ENCODE assay signal across 24 mouse cellular contexts in genomic region chr4:139593383-139593782, GRCm38 (mm10). TPM values are rescaled to one million over a fixed set of nuclear protein-coding genes. Genes with fewer than 3 reads are reported as not detected.
DNase-seq lines count a peak whose midpoint lies in the region; ATAC-seq lines count a peak whose summit lies in the region.
"Had no signal": no experiment of that assay in that cellular context is flagged by ENCODE, and none has a peak within 500 bp of the region (broad histone marks: within the 10 kb centered on the region; RNA-seq: fewer than 3 reads in every experiment).

No protein-coding gene starts in this region.

- no peaks in the 10 kb centered on the region for H3K9me3 ChIP-seq in heart, embryonic 13.5 days
- no peaks in the 10 kb centered on the region for H3K9me3 ChIP-seq in midbrain, embryonic 10.5 days (replicated peaks)
- H3K9me3 ChIP-seq in midbrain, embryonic 16.5 days (replicated peaks; ENCODE audit: control insufficient read depth, low read length, poor library complexity, severe bottlenecking), result no peaks in the 10 kb centered on the region
- H3K9me3 ChIP-seq in midbrain, embryonic 11.5 days (ENCODE audit: control insufficient read depth, low read length), result no peaks in the 10 kb centered on the region
- H3K9me3 ChIP-seq: forebrain, embryonic 13.5 days; hindbrain, embryonic 12.5 days; limb, embryonic 13.5 days; liver, embryonic 13.5 days; midbrain, embryonic 13.5 days had no signal

- H3K4me1 ChIP-seq in heart, embryonic 13.5 days, result peaks cover 51% of the 10 kb centered on the region
- peaks cover 72% of the 10 kb centered on the region for H3K4me1 ChIP-seq in midbrain, embryonic 10.5 days
- peaks cover 28% of the 10 kb centered on the region for H3K4me1 ChIP-seq in midbrain, embryonic 16.5 days (ENCODE audit: control insufficient read depth, insufficient read depth, low read length)
- peaks cover 40% of the 10 kb centered on the region for H3K4me1 ChIP-seq in midbrain, embryonic 11.5 days (ENCODE audit: control insufficient read depth, insufficient read depth, low read length)

- 56% methylated on average over 6 of the region's 6 CpGs for WGBS in heart, embryonic 13.5 days
- WGBS in midbrain, embryonic 10.5 days, result 73% methylated on average over 6 of the region's 6 CpGs
- 80% methylated on average over 6 of the region's 6 CpGs for WGBS in midbrain, embryonic 16.5 days
- WGBS in midbrain, embryonic 11.5 days, result 85% methylated on average over 6 of the region's 6 CpGs

- H3K4me3 ChIP-seq in heart, embryonic 13.5 days, result no peak overlapping the region
- H3K4me3 ChIP-seq in midbrain, embryonic 10.5 days, result no peak overlapping the region
- no peak overlapping the region for H3K4me3 ChIP-seq in midbrain, embryonic 16.5 days (ENCODE audit: low read depth, low read length)
- no peak overlapping the region for H3K4me3 ChIP-seq in midbrain, embryonic 11.5 days (ENCODE audit: low read depth, low read length)
- H3K4me3 ChIP-seq: forebrain, embryonic 13.5 days; hindbrain, embryonic 12.5 days; limb, embryonic 13.5 days; liver, embryonic 13.5 days; midbrain, embryonic 13.5 days; myocyte had no signal

- H3K4me2 ChIP-seq in heart, embryonic 13.5 days, result no peak overlapping the region
- H3K4me2 ChIP-seq in midbrain, embryonic 16.5 days (ENCODE audit: low read length), result no peak overlapping the region
- no peak overlapping the region for H3K4me2 ChIP-seq in midbrain, embryonic 11.5 days
- H3K4me2 ChIP-seq: forebrain, embryonic 13.5 days; hindbrain, embryonic 12.5 days; limb, embryonic 13.5 days; liver, embryonic 13.5 days; midbrain, embryonic 13.5 days had no signal

- H3K9ac ChIP-seq in heart, embryonic 13.5 days, result 0 out of 2 replicates have a peak overlapping the region, but pooled peaks have one; percentile 12
- H3K9ac ChIP-seq in midbrain, embryonic 16.5 days (ENCODE audit: low read depth, low read length), result no peak overlapping the region
- H3K9ac ChIP-seq in midbrain, embryonic 11.5 days (ENCODE audit: low read length), result no peak overlapping the region
- H3K9ac ChIP-seq: forebrain, embryonic 13.5 days; hindbrain, embryonic 12.5 days; limb, embryonic 13.5 days; liver, embryonic 13.5 days; midbrain, embryonic 13.5 days had no signal

- no peaks in the 10 kb centered on the region for H3K27me3 ChIP-seq in heart, embryonic 13.5 days (replicated peaks)
- H3K27me3 ChIP-seq in midbrain, embryonic 10.5 days (ENCODE audit: low read depth, poor library complexity, severe bottlenecking), result peaks cover 6% of the 10 kb centered on the region; the same call in 1 of the 2 replicates
- no peaks in the 10 kb centered on the region for H3K27me3 ChIP-seq in midbrain, embryonic 16.5 days (ENCODE audit: control insufficient read depth, insufficient read depth, low read depth, low read length)
- H3K27me3 ChIP-seq in midbrain, embryonic 11.5 days (ENCODE audit: control insufficient read depth, insufficient read depth, low read length), result no peaks in the 10 kb centered on the region
- H3K27me3 ChIP-seq: forebrain, embryonic 13.5 days; hindbrain, embryonic 12.5 days; limb, embryonic 13.5 days had no signal

- ATAC-seq in heart, embryonic 13.5 days (ENCODE audit: extremely low read depth, insufficient number of reproducible peaks, low FRiP score, low TSS enrichment), result no peak
- ATAC-seq in midbrain, embryonic 16.5 days, result no peak
- no peak for ATAC-seq in midbrain, embryonic 11.5 days (ENCODE audit: low FRiP score)
- ATAC-seq: CD4-positive, CD25-positive, alpha-beta regulatory T cell, adult 4 months; forebrain, embryonic 13.5 days; inflammation-experienced regulatory T-cells, adult 6 months; midbrain, embryonic 13.5 days had no signal

- no peaks in the 10 kb centered on the region for H3K36me3 ChIP-seq in heart, embryonic 13.5 days
- no peaks in the 10 kb centered on the region for H3K36me3 ChIP-seq in midbrain, embryonic 10.5 days
- no peaks in the 10 kb centered on the region for H3K36me3 ChIP-seq in midbrain, embryonic 16.5 days (ENCODE audit: control insufficient read depth, insufficient read depth, low read length)
- no peaks in the 10 kb centered on the region for H3K36me3 ChIP-seq in midbrain, embryonic 11.5 days (ENCODE audit: control insufficient read depth, insufficient read depth, low read length)
- H3K36me3 ChIP-seq: hindbrain, embryonic 12.5 days; limb, embryonic 13.5 days; liver, embryonic 13.5 days; midbrain, embryonic 13.5 days had no signal

- H3K27ac ChIP-seq in heart, embryonic 13.5 days (replicated peaks), result no peak overlapping the region
- H3K27ac ChIP-seq in midbrain, embryonic 10.5 days (replicated peaks), result 0 out of 2 replicates have a peak overlapping the region, but pooled peaks have one; percentile 10
- no peak overlapping the region for H3K27ac ChIP-seq in midbrain, embryonic 16.5 days (ENCODE audit: low read length)
- H3K27ac ChIP-seq in midbrain, embryonic 11.5 days (ENCODE audit: low read depth, low read length), result no peak overlapping the region; the same call in 1 of the 2 replicates
- H3K27ac ChIP-seq: forebrain, embryonic 13.5 days; hindbrain, embryonic 12.5 days; limb, embryonic 13.5 days; liver, embryonic 13.5 days; midbrain, embryonic 13.5 days had no signal

- intact Hi-C loops in heart, postnatal 36 days (cut with DNase I), result no loop called here

- peak; percentile 59 for DNase-seq in cerebellum, adult 9-11 months
- DNase-seq in cerebellum, postnatal 25 days, result no peak
- DNase-seq in heart, postnatal 36 days, result no peak
- DNase-seq in midbrain, embryonic 10.5 days (ENCODE audit: low spot score), result no peak
- no peak for DNase-seq in midbrain, embryonic 11.5 days (ENCODE audit: low spot score, missing footprints)
- DNase-seq: gastrocnemius, postnatal 36 days; kidney, postnatal 4 days; layer of hippocampus, adult 9-11 months; liver, embryonic 13.5 days; thymus, postnatal 25 days had no signal

RNA-seq across cellular contexts. Expression of gene Gm21969, which starts 9.6 kb away (rescaled TPM):
- polyA plus RNA-seq in heart, embryonic 13.5 days (2015; fragmentation: Nextera tagmentation; extraction: Ambion mirVana), result not detected in 2 replicates
- total RNA-seq in heart, postnatal 36 days (2021), result not detected
- not detected in 2 replicates for polyA plus RNA-seq in midbrain, embryonic 10.5 days (2016; fragmentation: Nextera tagmentation; extraction: Ambion mirVana)
- not detected in 2 replicates for polyA plus RNA-seq in midbrain, embryonic 16.5 days (2015; fragmentation: Nextera tagmentation; extraction: Ambion mirVana)
- not detected in 2 replicates for polyA plus RNA-seq in midbrain, embryonic 11.5 days (2014; fragmentation: Nextera tagmentation; extraction: Ambion mirVana)
- total RNA-seq: adrenal gland, postnatal 4 days; gastrocnemius, postnatal 36 days had no signal
- polyA plus RNA-seq: CD4-positive, CD25-positive, alpha-beta regulatory T cell, adult 4 months; forebrain, embryonic 13.5 days; heart, embryonic 14.5 days; hindbrain, embryonic 12.5 days; inflammation-experienced regulatory T-cells, adult 6 months; limb, embryonic 13.5 days; liver, embryonic 13.5 days; midbrain, embryonic 13.5 days; neural tube, embryonic 14.5 days; small intestine, adult 2 months had no signal

RNA-seq across cellular contexts. Expression of gene Aldh4a1, which starts 29.3 kb away (rescaled TPM):
- polyA plus RNA-seq in heart, embryonic 13.5 days (2015; fragmentation: Nextera tagmentation; extraction: Ambion mirVana), result 18.8 and 23.2 TPM in 2 replicates
- 10 to 100 TPM; 73.7 to 76.3 TPM for total RNA-seq in heart, postnatal 36 days (2021)
- 21.3 and 24.2 TPM in 2 replicates for polyA plus RNA-seq in midbrain, embryonic 10.5 days (2016; fragmentation: Nextera tagmentation; extraction: Ambion mirVana)
- 23.5 and 27.0 TPM in 2 replicates for polyA plus RNA-seq in midbrain, embryonic 16.5 days (2015; fragmentation: Nextera tagmentation; extraction: Ambion mirVana)
- 9.9 and 11.2 TPM in 2 replicates for polyA plus RNA-seq in midbrain, embryonic 11.5 days (2014; fragmentation: Nextera tagmentation; extraction: Ambion mirVana)

RNA-seq across cellular contexts. Expression of gene Tas1r2, which starts 60.0 kb away (rescaled TPM):
- polyA plus RNA-seq in heart, embryonic 13.5 days (2015; fragmentation: Nextera tagmentation; extraction: Ambion mirVana), result not detected in 2 replicates
- not detected for total RNA-seq in heart, postnatal 36 days (2021)
- polyA plus RNA-seq in midbrain, embryonic 10.5 days (2016; fragmentation: Nextera tagmentation; extraction: Ambion mirVana), result 0.09 TPM in 1 of 2 replicates, not detected in the other
- polyA plus RNA-seq in midbrain, embryonic 16.5 days (2015; fragmentation: Nextera tagmentation; extraction: Ambion mirVana), result not detected in 2 replicates
- not detected in 2 replicates for polyA plus RNA-seq in midbrain, embryonic 11.5 days (2014; fragmentation: Nextera tagmentation; extraction: Ambion mirVana)
- total RNA-seq: adrenal gland, postnatal 4 days; gastrocnemius, postnatal 36 days had no signal
- polyA plus RNA-seq: CD4-positive, CD25-positive, alpha-beta regulatory T cell, adult 4 months; forebrain, embryonic 13.5 days; heart, embryonic 14.5 days; hindbrain, embryonic 12.5 days; inflammation-experienced regulatory T-cells, adult 6 months; limb, embryonic 13.5 days; liver, embryonic 13.5 days; lung, embryonic 16.5 days; midbrain, embryonic 13.5 days; neural tube, embryonic 14.5 days had no signal
